Mouse (Mus musculus) liver, postnatal 0 days (tissue): Measurements from ENCODE around the gene Gm17364.

Experiments used
- CTCF ChIP-seq: sonication (generic); IDR thresholded peaks from 2 replicates; pipeline ENCODE4 v1.5.1; 2016; ENCODE audit warnings: antibody characterized with exemption, low read depth
- EP300 ChIP-seq: IDR thresholded peaks from 2 replicates; pipeline ENCODE4 v1.6.1; 2016; ENCODE audit warnings: antibody characterized with exemption, low read depth, mild to moderate bottlenecking

DNA sequence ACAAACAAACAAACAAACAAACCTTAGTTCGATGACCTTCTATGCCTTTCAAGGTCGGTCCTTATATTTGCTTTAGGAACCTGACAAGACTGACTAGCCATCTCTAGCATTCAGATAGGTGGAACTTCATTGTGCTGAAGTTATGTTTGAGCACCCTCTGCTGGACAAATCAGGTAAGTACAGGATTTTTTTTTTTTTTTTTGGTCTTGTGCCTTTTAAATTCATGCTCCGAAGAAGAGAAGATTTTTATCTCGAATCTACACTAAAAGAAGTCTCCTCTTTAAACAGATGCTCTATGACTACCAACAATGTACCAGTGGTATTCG is 35.0 kb downstream of the Gm17364 start:
- TF ChIP-seq CTCF (peak; percentile 84), EP300 (no peak)
